Mouse (Mus musculus) C2C12 (cell line): ENCODE measurements at regions not wholly inside any gene's neighbourhood (a gene's known extent, or its start where the extent isn't known, plus 50 kb on each side); places are given as distances from the start of the nearest gene placed in this dataset.

Experiments
- H3K27me3 ChIP-seq: one replicate; pipeline ENCODE4 v1.6.1; 2011; ENCODE audit not compliant: control insufficient read depth, insufficient read depth, insufficient read length
- H3K36me3 ChIP-seq: one replicate; pipeline ENCODE4 v1.6.1; 2011; ENCODE audit not compliant: control insufficient read depth, insufficient read depth
- H3K4me3 ChIP-seq: one replicate; pipeline ENCODE4 v1.5.1; 2011; ENCODE audit warnings: mild to moderate bottlenecking, control low read depth; ENCODE audit not compliant: poor library complexity, insufficient read depth, severe bottlenecking
- H3K79me2 ChIP-seq: one replicate; pipeline ENCODE4 v1.6.1; 2011; ENCODE audit not compliant: control insufficient read depth, insufficient read depth
- H3K79me3 ChIP-seq: one replicate; pipeline ENCODE4 v1.6.1; 2011; ENCODE audit warnings: low read depth, control low read depth
- H3ac ChIP-seq: one replicate; pipeline ENCODE3; 2011; ENCODE audit warnings: low read depth; ENCODE audit not compliant: control insufficient read depth, insufficient read length
- CEBPB ChIP-seq: IDR thresholded peaks from one replicate; pipeline ENCODE4 v1.6.1; 2011; ENCODE audit warnings: low read depth, mild to moderate bottlenecking, control low read depth, moderate library complexity
- CTCF ChIP-seq: IDR thresholded peaks from one replicate; pipeline ENCODE4 v1.5.1; 2011; ENCODE audit not compliant: control insufficient read depth, insufficient read depth, insufficient read length
- FOSL1 ChIP-seq: IDR thresholded peaks from one replicate; pipeline ENCODE4 v1.8.0; 2011; ENCODE audit warnings: mild to moderate bottlenecking, low read length; ENCODE audit not compliant: poor library complexity, insufficient read depth, severe bottlenecking
- MAX ChIP-seq: IDR thresholded peaks from one replicate; pipeline ENCODE4 v1.6.1; 2011; ENCODE audit warnings: mild to moderate bottlenecking, control low read depth
- MYOD1 ChIP-seq: IDR thresholded peaks from one replicate; pipeline ENCODE4 v1.6.1; 2011; ENCODE audit warnings: low read depth; ENCODE audit not compliant: control insufficient read depth, insufficient read length
- MYOG ChIP-seq: IDR thresholded peaks from one replicate; pipeline ENCODE4 v1.6.1; 2011; ENCODE audit not compliant: control insufficient read depth, insufficient read length; ENCODE audit errors: extremely low read depth
- USF1 ChIP-seq: IDR thresholded peaks from one replicate; pipeline ENCODE4 v1.6.1; 2011; ENCODE audit warnings: low read depth, mild to moderate bottlenecking, control low read depth, moderate library complexity

DNA sequence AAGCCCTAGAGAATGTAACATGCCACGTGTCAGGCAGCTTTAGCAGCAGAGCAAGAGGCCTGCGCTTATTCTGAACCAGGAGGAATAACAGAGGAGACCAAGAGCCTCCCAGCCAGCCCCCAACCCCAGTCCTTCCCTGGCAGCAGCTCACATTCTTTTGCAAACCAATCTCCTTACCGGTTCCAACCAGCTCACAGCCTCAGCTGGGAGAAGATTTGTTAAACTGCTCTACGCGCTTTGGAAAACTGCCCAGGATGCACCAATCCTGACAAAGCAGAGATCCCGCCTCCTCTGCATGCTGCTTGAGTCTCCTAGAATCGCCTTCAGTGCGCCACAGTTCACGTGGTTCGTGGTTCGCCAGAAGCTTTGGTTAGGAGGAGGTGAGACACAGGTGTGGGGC, 51.8 kb downstream of the Gm9376 start:
- no peak for TF ChIP-seq CEBPB
- TF ChIP-seq MAX = no peak
- no peak for TF ChIP-seq MYOD1
- TF ChIP-seq MYOG = no peak
- TF ChIP-seq FOSL1 = no peak
- Histone ChIP-seq H3K79me3 (no peaks in the 10 kb centered on the region), H3K4me3 (no peak overlapping the region), H3K27me3 (peaks cover 16% of the 10 kb centered on the region), H3K36me3 (no peaks in the 10 kb centered on the region), H3K79me2 (no peaks in the 10 kb centered on the region), H3ac (no peak overlapping the region)

DNA sequence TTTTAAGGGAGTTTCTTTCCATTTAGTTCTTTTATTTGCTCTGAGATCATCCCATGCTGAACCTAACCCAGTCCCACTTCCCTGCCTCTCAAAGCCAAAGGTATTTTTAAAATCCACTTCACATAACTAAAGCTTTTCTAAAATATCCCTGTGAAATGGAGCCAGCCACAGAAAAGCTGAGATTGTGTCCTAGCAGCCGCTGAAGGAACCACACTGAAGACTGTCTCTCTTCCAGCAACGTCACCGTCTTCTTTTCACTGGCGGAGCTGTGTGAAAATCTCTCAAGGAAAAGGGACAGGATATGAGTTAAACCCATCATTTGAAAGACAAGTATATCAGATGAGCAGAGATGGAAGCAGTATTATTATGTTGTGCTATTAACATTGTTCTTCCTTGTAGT, 53.3 kb downstream of the Gm9376 start:
- Histone ChIP-seq H3K27me3 (peaks cover 19% of the 10 kb centered on the region), H3ac (no peak overlapping the region), H3K36me3 (no peaks in the 10 kb centered on the region), H3K4me3 (no peak overlapping the region), H3K79me2 (no peaks in the 10 kb centered on the region), H3K79me3 (no peaks in the 10 kb centered on the region)
- TF ChIP-seq FOSL1 (no peak), USF1 (no peak), MYOD1 (no peak), MYOG (no peak), MAX (no peak), CEBPB (no peak), CTCF (no peak)

DNA sequence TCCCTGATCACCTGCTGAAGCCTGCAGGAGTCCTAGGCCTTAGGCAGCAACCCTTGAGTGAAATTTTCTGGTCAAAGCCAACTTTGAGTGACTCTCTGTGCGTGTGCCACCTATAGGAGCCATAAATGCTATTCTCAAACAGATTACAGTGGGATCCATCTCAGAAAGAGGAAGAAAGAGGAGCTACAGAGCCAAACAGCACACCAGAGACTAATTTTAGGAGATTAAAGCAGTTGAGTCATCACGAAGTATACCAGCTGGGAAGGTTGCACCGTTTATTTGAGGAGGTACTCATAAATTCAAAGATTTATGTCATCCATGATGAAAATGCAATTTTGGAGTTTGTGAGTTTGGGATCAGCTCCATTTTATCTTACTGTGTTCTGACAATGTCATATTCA, 54.3 kb downstream of the Gm9376 start:
- no peaks in the 10 kb centered on the region for H3K79me3 ChIP-seq
- no peaks in the 10 kb centered on the region for H3K36me3 ChIP-seq
- H3K27me3 ChIP-seq = peaks cover 19% of the 10 kb centered on the region
- H3ac ChIP-seq = no peak overlapping the region
- TF ChIP-seq CEBPB (no peak), CTCF (no peak), USF1 (no peak), FOSL1 (no peak), MYOD1 (no peak)
- no peak overlapping the region for H3K4me3 ChIP-seq
- H3K79me2 ChIP-seq = no peaks in the 10 kb centered on the region

DNA sequence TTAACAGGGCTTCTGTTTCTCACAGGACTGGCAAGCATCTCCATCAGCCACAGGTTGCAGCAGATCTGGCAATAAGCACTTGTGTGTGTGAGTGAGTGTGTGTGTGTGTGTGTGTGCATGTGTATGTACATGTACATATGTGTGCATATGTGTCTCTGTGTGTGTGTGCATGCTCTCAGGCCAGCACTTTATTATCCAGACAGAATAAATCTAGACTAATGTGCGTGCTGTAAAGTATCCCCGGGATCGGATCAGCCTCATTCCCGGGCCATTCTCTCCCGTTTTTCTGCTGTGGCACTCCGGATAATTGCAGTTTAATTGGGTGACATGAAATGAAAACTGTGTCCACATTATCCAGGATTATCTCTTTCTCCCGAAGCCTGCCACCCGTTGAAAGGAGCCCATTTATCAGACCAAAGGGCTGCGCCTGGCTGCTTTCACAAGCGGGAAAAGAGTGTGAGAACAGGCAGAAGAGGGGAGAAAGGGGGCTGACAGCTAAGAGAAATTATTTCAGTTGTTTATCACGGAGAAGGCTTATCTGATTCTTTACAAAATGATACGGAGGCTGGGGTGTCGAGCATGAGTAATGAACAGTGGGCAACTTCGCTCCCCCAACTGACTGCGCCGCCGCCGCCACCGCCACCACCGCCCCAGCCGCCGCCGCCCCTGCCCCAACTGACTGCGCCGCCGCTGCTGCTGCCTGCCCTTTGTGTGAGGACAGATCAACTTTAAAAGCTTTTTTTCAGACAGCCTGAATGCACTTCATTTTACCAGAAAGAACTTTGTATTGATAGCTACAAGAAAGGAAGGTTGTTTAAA, 55.5 kb downstream of the Gm9376 start:
- H3K27me3 ChIP-seq = peaks cover 19% of the 10 kb centered on the region
- no peaks in the 10 kb centered on the region for H3K79me3 ChIP-seq
- no peak overlapping the region for H3K4me3 ChIP-seq
- no peak overlapping the region for H3ac ChIP-seq
- H3K79me2 ChIP-seq = no peaks in the 10 kb centered on the region
- no peaks in the 10 kb centered on the region for H3K36me3 ChIP-seq
- TF ChIP-seq MYOG (no peak), CEBPB (no peak), FOSL1 (no peak), MYOD1 (no peak)

DNA sequence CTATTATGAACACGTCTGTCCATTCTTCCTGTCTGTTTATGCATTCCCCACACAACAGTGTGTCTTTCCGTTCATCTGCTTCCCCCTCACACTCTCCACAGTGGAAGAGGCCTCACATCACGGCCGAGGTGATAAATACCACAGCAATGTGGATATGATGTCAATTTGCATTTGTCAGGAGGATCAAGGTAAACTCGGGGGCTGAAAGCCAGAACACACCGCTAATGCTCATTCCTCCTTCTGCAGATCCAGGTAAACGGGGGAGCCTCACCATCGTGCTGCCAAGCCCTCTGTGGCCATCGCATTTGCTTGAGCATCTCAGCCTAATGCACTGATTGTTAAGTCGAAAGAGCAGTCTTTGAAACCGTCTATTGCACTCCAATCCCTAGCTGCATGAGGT, 56.1 kb downstream of the Gm9376 start:
- H3ac ChIP-seq = no peak overlapping the region
- no peaks in the 10 kb centered on the region for H3K79me3 ChIP-seq
- no peaks in the 10 kb centered on the region for H3K79me2 ChIP-seq
- no peak overlapping the region for H3K4me3 ChIP-seq
- TF ChIP-seq CEBPB (no peak), MYOD1 (no peak), MYOG (no peak), USF1 (no peak), CTCF (no peak), MAX (no peak), FOSL1 (no peak)
- peaks cover 23% of the 10 kb centered on the region for H3K27me3 ChIP-seq
- no peaks in the 10 kb centered on the region for H3K36me3 ChIP-seq

DNA sequence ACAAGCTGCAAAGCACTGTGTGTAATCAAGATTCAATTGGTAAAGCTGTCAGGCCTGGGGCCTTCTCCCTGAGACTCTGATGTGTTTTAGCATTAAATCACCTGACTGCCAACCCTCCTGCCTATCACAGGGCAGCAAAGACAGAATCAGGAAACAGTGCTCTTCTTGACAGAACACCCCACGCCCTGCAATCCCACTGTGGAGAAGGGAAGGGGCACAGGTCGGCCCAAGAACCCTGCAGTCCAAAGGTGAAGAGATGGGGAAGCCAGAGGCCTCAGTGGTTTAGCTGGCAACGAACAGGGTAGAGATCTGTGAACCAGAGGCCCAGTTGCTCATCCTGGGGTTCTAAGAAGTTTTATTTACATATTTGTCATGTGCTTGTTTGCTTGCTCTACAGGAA, 71.3 kb downstream of the Gm9376 start:
- Histone ChIP-seq H3ac (no peak overlapping the region), H3K79me3 (no peaks in the 10 kb centered on the region), H3K36me3 (no peaks in the 10 kb centered on the region), H3K79me2 (no peaks in the 10 kb centered on the region), H3K4me3 (no peak overlapping the region), H3K27me3 (peaks cover 3% of the 10 kb centered on the region)
- no peak for TF ChIP-seq MAX
- no peak for TF ChIP-seq CTCF
- TF ChIP-seq MYOG = no peak
- TF ChIP-seq USF1 = no peak
- no peak for TF ChIP-seq CEBPB
- no peak for TF ChIP-seq FOSL1
- no peak for TF ChIP-seq MYOD1
